Mouse (Mus musculus): Measurements from ENCODE around the gene Ccndbp1. TPM values are rescaled to one million over a fixed set of nuclear protein-coding genes. Genes with fewer than 3 reads are reported as not detected.

Ccndbp1 gene
- 63.3 TPM for polyA plus RNA-seq (2014; fragmentation: Illumina TruSeq; extraction: RNeasy Lipid Tissue Mini Kit (QIAGEN cat#74804); ENCODE audit: low read depth, low replicate concordance)

GRCm38 (mm10) chr2:121007925-121008663 is at the start of gene Ccndbp1:
TSS of gene Ccndbp1 (plus strand) at chr2:121008403.

GRCm38 (mm10) chr2:120970559-120971080 is 37.6 kb upstream of the Ccndbp1 start, which contains the start of gene Ubr1:
TSS of gene Ubr1 (minus strand) at chr2:120970715.

GRCm38 (mm10) chr2:120976990-120977925 is 30.9 kb upstream of the Ccndbp1 start, which contains the start of gene Tmem62:
TSS of gene Tmem62 (plus strand) at chr2:120977017.

GRCm38 (mm10) chr2:121036733-121037341 is 28.6 kb downstream of the Ccndbp1 start, which contains the start of gene Epb42:
TSS of gene Epb42 (minus strand) at chr2:121037072.

Other genes starting within 250 kb of the Ccndbp1 start
- gene Cdan1, start 158.3 kb upstream of the Ccndbp1 start, polyA plus RNA-seq (2014; fragmentation: Illumina TruSeq; extraction: RNeasy Lipid Tissue Mini Kit (QIAGEN cat#74804); ENCODE audit: low read depth, low replicate concordance) = 3.2 TPM
- 15.6 TPM for gene Ttbk2, start 157.8 kb upstream of the Ccndbp1 start, polyA plus RNA-seq (2014; fragmentation: Illumina TruSeq; extraction: RNeasy Lipid Tissue Mini Kit (QIAGEN cat#74804); ENCODE audit: low read depth, low replicate concordance)
- 72.3 TPM for gene Ubr1, start 37.7 kb upstream of the Ccndbp1 start, polyA plus RNA-seq (2014; fragmentation: Illumina TruSeq; extraction: RNeasy Lipid Tissue Mini Kit (QIAGEN cat#74804); ENCODE audit: low read depth, low replicate concordance)
- gene Tmem62, start 31.4 kb upstream of the Ccndbp1 start, polyA plus RNA-seq (2014; fragmentation: Illumina TruSeq; extraction: RNeasy Lipid Tissue Mini Kit (QIAGEN cat#74804); ENCODE audit: low read depth, low replicate concordance) = 73.4 TPM
- gene Epb42, start 28.7 kb downstream of the Ccndbp1 start, polyA plus RNA-seq (2014; fragmentation: Illumina TruSeq; extraction: RNeasy Lipid Tissue Mini Kit (QIAGEN cat#74804); ENCODE audit: low read depth, low replicate concordance) = not detected
- not detected for gene Tgm5, start 77.4 kb downstream of the Ccndbp1 start, polyA plus RNA-seq (2014; fragmentation: Illumina TruSeq; extraction: RNeasy Lipid Tissue Mini Kit (QIAGEN cat#74804); ENCODE audit: low read depth, low replicate concordance)
- not detected for gene Tgm7, start 101.4 kb downstream of the Ccndbp1 start, polyA plus RNA-seq (2014; fragmentation: Illumina TruSeq; extraction: RNeasy Lipid Tissue Mini Kit (QIAGEN cat#74804); ENCODE audit: low read depth, low replicate concordance)
- 60.3 TPM for gene Adal, start 132.0 kb downstream of the Ccndbp1 start, polyA plus RNA-seq (2014; fragmentation: Illumina TruSeq; extraction: RNeasy Lipid Tissue Mini Kit (QIAGEN cat#74804); ENCODE audit: low read depth, low replicate concordance)
- 4.4 TPM for gene Lcmt2, start 132.2 kb downstream of the Ccndbp1 start, polyA plus RNA-seq (2014; fragmentation: Illumina TruSeq; extraction: RNeasy Lipid Tissue Mini Kit (QIAGEN cat#74804); ENCODE audit: low read depth, low replicate concordance)
- 101 TPM for gene Tubgcp4, start 162.3 kb downstream of the Ccndbp1 start, polyA plus RNA-seq (2014; fragmentation: Illumina TruSeq; extraction: RNeasy Lipid Tissue Mini Kit (QIAGEN cat#74804); ENCODE audit: low read depth, low replicate concordance)
- gene Zscan29, start 162.7 kb downstream of the Ccndbp1 start, polyA plus RNA-seq (2014; fragmentation: Illumina TruSeq; extraction: RNeasy Lipid Tissue Mini Kit (QIAGEN cat#74804); ENCODE audit: low read depth, low replicate concordance) = 31.6 TPM

Measured in adrenal gland, adult 10 weeks (tissue).